Mouse (Mus musculus): ENCODE measurements at regions not wholly inside any gene's neighbourhood (a gene's known extent, or its start where the extent isn't known, plus 50 kb on each side); places are given as distances from the start of the nearest gene placed in this dataset.

DNA sequence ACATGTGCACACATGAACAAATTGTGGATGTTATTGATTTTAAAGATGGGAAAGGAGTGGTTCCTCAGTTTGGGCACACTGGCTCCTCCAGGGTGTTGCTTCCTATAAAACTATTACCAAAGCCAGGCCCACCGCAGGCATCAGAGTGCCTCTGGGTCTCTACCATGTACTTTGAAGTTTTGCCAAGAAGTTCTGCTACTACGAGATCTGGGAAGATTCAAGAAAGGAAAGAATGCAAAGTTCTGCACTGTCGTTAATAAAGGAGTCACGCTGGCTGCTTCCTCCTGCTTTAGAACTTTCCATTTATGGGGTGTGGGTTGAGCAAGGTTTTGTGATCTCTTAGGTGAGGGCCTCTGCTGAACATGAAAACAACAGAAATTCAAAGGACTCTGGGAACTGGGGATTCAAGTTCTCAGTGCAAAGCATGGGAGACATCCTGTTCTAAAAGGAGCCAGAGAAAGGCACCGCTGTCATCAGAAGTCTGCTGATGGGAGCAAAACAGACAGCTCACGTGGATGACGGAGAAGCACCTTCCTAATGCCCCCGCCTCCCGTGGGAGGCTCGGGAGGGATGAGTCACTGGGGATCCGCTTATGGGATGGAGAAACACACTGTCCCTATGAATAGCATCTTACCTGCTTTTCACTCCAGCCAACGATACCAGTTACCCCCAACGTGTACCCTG, 394.6 kb upstream of the Kazn start:
- Histone ChIP-seq H3K4me2 (ENCODE audit: insufficient read depth, low read depth, poor library complexity, severe bottlenecking) (no peak overlapping the region), H3K9ac (ENCODE audit: insufficient read depth, low read depth) (no peak overlapping the region), H3K27ac (ENCODE audit: insufficient read depth, low read depth) (no peak overlapping the region), H3K36me3 (replicated peaks in 1 of 2; ENCODE audit: control insufficient read depth in 1 of 2, insufficient read depth in 1 of 2, low read length in 1 of 2) (no peaks in the 10 kb centered on the region), H3K9me3 (replicated peaks; ENCODE audit: low read length) (peaks cover 89% of the 10 kb centered on the region), H3K79me2 (replicated peaks; ENCODE audit: control insufficient read depth, extremely low read depth, insufficient read depth, poor library complexity, severe bottlenecking) (no peaks in the 10 kb centered on the region), H3K4me1 (ENCODE audit: control insufficient read depth in 1 of 2, insufficient read depth in 2 of 2) (no peaks in the 10 kb centered on the region), H3K27me3 (replicated peaks) (no peaks in the 10 kb centered on the region), H3K4me3 (replicated peaks in 1 of 3; ENCODE audit: low read depth in 2 of 3, low read length in 2 of 3, poor library complexity in 1 of 3) (no peak overlapping the region)
- dilution Hi-C loops (cut with MboI; ENCODE audit: extremely low pct_ligation_motif_present, extremely low pct_unique_long_range_greater_than_20kb, low sequenced_read_pairs) (no loop called here), in situ Hi-C loops (cut with MboI; ENCODE audit: low pct_ligation_motif_present, low pct_unique_long_range_greater_than_20kb, low sequenced_read_pairs) (no loop called here)
- DNase-seq (ENCODE audit: extremely low read depth) = no peak
- TF ChIP-seq SMC3 (IDR thresholded peaks at IDR 0.05; ENCODE audit: low read depth, low read length) (no peak), JUND (conservative IDR thresholded peaks at IDR 0.05; ENCODE audit: low read depth, low read length) (no peak), RAD21 (IDR thresholded peaks at IDR 0.05; ENCODE audit: low read depth, low read length) (no peak), ZNF384 (IDR thresholded peaks at IDR 0.05; ENCODE audit: low read depth, low read length) (no peak), CTCF (conservative IDR thresholded peaks at IDR 0.05 in 1 of 2, IDR thresholded peaks at IDR 0.05 in 1 of 2; ENCODE audit: low read depth in 2 of 2, low read length in 2 of 2) (no peak), MAX (IDR thresholded peaks at IDR 0.05; ENCODE audit: low read length) (no peak)

DNA sequence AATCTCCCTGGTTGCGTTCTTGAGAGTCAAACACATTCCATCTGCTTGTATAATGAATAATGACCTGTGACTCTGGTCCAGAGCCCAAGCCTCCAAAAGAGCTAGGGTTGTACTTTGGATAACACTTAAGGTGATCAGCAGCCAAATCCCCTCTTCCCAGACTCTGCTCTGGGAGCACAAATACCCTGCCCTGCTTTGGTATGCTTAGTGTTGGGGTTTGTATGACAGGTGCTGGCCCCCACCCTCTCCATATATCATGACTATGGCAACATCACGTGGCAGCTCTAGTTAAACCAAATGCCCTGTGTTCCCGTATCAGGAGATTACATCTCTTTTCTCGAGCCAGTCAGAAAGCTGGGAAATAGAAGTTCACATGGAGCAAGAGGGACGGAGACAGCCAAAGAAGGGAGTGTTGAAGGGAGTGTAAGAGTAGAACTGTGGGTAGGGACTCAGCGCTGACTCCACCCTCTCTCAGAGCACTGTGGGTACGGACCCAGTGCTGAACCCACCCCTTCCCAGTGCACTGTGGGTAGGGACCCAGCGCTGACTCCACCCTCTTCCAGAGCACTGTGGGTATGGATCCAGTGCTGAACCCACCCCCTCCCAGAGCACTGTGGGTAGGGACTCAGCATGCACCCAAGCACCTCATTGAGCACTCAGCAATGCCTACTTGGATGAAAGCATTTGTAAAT, 387.4 kb upstream of the Kazn start:
- Histone ChIP-seq H3K4me2 (ENCODE audit: insufficient read depth, low read depth, poor library complexity, severe bottlenecking) (no peak overlapping the region), H3K27ac (ENCODE audit: insufficient read depth, low read depth) (no peak overlapping the region), H3K4me1 (ENCODE audit: control insufficient read depth in 1 of 2, insufficient read depth in 2 of 2) (no peaks in the 10 kb centered on the region), H3K9me3 (replicated peaks; ENCODE audit: low read length) (peaks cover 79% of the 10 kb centered on the region), H3K9ac (ENCODE audit: insufficient read depth, low read depth) (no peak overlapping the region), H3K4me3 (replicated peaks in 1 of 3; ENCODE audit: low read depth in 2 of 3, low read length in 2 of 3, poor library complexity in 1 of 3) (no peak overlapping the region), H3K27me3 (replicated peaks) (no peaks in the 10 kb centered on the region), H3K79me2 (replicated peaks; ENCODE audit: control insufficient read depth, extremely low read depth, insufficient read depth, poor library complexity, severe bottlenecking) (no peaks in the 10 kb centered on the region), H3K36me3 (replicated peaks in 1 of 2; ENCODE audit: control insufficient read depth in 1 of 2, insufficient read depth in 1 of 2, low read length in 1 of 2) (no peaks in the 10 kb centered on the region)
- DNase-seq (ENCODE audit: extremely low read depth) = no peak
- in situ Hi-C loops (cut with MboI; ENCODE audit: low pct_ligation_motif_present, low pct_unique_long_range_greater_than_20kb, low sequenced_read_pairs) = no loop called here
- no peak for TF ChIP-seq NELFE (IDR thresholded peaks at IDR 0.05; ENCODE audit: low read depth, low read length)
- TF ChIP-seq ZMIZ1 (IDR thresholded peaks at IDR 0.05; ENCODE audit: low read depth, low read length) = no peak
- TF ChIP-seq JUND (conservative IDR thresholded peaks at IDR 0.05; ENCODE audit: low read depth, low read length) = no peak
- TF ChIP-seq PAX5 (IDR thresholded peaks at IDR 0.05; ENCODE audit: low read length) = no peak
- TF ChIP-seq EP300 (IDR thresholded peaks at IDR 0.05; ENCODE audit: low read length) = no peak
- TF ChIP-seq MYC (IDR thresholded peaks at IDR 0.05; ENCODE audit: low read depth, low read length) = no peak
- TF ChIP-seq KAT2A (IDR thresholded peaks at IDR 0.05; ENCODE audit: insufficient replicate concordance, low read length) = no peak
- TF ChIP-seq JUN (IDR thresholded peaks at IDR 0.05; ENCODE audit: insufficient read depth, low read depth, low read length) = no peak
- no peak for TF ChIP-seq SMC3 (IDR thresholded peaks at IDR 0.05; ENCODE audit: low read depth, low read length)
- no peak for TF ChIP-seq MXI1 (IDR thresholded peaks at IDR 0.05; ENCODE audit: low read depth, low read length)
- no peak for TF ChIP-seq RAD21 (IDR thresholded peaks at IDR 0.05; ENCODE audit: low read depth, low read length)
- dilution Hi-C loops (cut with MboI; ENCODE audit: extremely low pct_ligation_motif_present, extremely low pct_unique_long_range_greater_than_20kb, low sequenced_read_pairs) = no loop called here

Measured in CH12.LX (cell line).